Comparison of ENCODE assay signal across 9 mouse cellular contexts in the genomic region with DNA sequence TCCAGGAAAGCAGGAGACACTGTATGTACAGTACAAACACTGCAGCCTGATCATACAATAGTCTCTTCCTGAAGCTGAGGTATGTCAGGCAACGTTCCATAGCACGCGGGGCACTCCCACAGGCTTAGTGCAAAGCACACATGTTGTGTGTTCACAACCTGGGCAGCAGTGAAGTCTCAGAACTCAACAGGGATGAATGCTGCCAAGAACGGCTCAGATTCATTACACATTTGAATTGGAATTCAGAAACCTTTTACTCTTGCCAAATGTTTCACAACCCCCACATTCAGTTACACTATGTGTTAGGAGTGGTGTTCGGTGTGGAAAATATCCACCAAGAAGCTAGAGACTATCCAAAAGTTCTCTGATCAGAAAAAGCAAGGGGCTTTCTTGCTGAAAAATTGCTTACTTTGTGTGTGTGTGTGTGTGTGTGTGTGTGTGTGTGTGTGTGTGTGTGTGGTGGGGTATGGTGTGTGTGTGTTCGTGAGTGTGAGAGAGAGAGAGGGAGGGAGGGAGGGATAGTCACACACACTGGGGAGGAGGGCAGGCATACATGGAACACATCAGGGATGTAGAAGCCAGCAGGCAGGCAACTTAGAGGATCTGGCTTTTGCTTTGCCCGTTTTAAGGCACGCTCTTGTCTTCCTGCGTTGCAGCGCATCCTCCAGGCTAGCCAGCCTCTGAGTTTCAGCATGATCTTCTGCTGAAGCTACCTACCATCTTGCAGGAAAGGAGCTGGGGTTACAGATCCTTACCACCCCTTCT. TPM values are rescaled to one million over a fixed set of nuclear protein-coding genes. Genes with fewer than 3 reads are reported as not detected.
DNase-seq lines count a peak whose midpoint lies in the region; ATAC-seq and TF ChIP-seq lines count a peak whose summit lies in the region.
"Had no signal": no experiment of that assay in that cellular context is flagged by ENCODE, and none has a peak within 500 bp of the region (broad histone marks: within the 10 kb centered on the region; RNA-seq: fewer than 3 reads in every experiment).

No protein-coding gene starts in this region.

- H3K36me3 ChIP-seq in kidney, embryonic 14.5 days (ENCODE audit: control insufficient read depth, insufficient read depth, low read length), result no peaks in the 10 kb centered on the region
- no peaks in the 10 kb centered on the region for H3K36me3 ChIP-seq in embryonic facial prominence, embryonic 12.5 days
- H3K36me3 ChIP-seq in heart, postnatal 0 days (replicated peaks; ENCODE audit: control insufficient read depth, insufficient read depth, low read length), result no peaks in the 10 kb centered on the region
- H3K36me3 ChIP-seq in midbrain, embryonic 10.5 days, result no peaks in the 10 kb centered on the region
- H3K36me3 ChIP-seq: hindbrain, embryonic 15.5 days had no signal

- no peak overlapping the region for H3K4me2 ChIP-seq in kidney, embryonic 14.5 days (replicated peaks; ENCODE audit: low read depth, low read length)
- H3K4me2 ChIP-seq in embryonic facial prominence, embryonic 12.5 days (replicated peaks), result no peak overlapping the region
- no peak overlapping the region for H3K4me2 ChIP-seq in heart, postnatal 0 days (ENCODE audit: low read depth, low read length)
- H3K4me2 ChIP-seq: hindbrain, embryonic 15.5 days had no signal

- peak; percentile 24 for DNase-seq in kidney, postnatal 10 days
- peak; percentile 82 for DNase-seq in heart, postnatal 0 days (ENCODE audit: low spot score)
- DNase-seq in lung, postnatal 10 days, result peak; percentile 81
- DNase-seq in embryo, embryonic 9.5 days (ENCODE audit: extremely low spot score), result no peak
- DNase-seq in midbrain, embryonic 10.5 days (ENCODE audit: low spot score), result no peak
- no peak for DNase-seq in thymus, postnatal 36 days

- H3K27ac ChIP-seq in kidney, embryonic 14.5 days (ENCODE audit: low read depth, low read length), result no peak overlapping the region
- peak overlapping the region; percentile 13; the same call in 1 of the 2 replicates for H3K27ac ChIP-seq in embryonic facial prominence, embryonic 12.5 days
- peak overlapping the region; percentile 80 for H3K27ac ChIP-seq in heart, postnatal 0 days (ENCODE audit: low read depth)
- no peak overlapping the region for H3K27ac ChIP-seq in midbrain, embryonic 10.5 days (replicated peaks)
- H3K27ac ChIP-seq: hindbrain, embryonic 15.5 days had no signal

- no peak overlapping the region for H3K9ac ChIP-seq in kidney, embryonic 14.5 days (ENCODE audit: low read depth, low read length)
- H3K9ac ChIP-seq in embryonic facial prominence, embryonic 12.5 days, result no peak overlapping the region
- H3K9ac ChIP-seq in heart, postnatal 0 days (replicated peaks; ENCODE audit: low read depth, low read length), result no peak overlapping the region
- H3K9ac ChIP-seq: hindbrain, embryonic 15.5 days had no signal

- no peak overlapping the region for H3K4me3 ChIP-seq in kidney, embryonic 14.5 days (ENCODE audit: low read length)
- H3K4me3 ChIP-seq in embryonic facial prominence, embryonic 12.5 days, result no peak overlapping the region
- no peak overlapping the region for H3K4me3 ChIP-seq in heart, postnatal 0 days (ENCODE audit: low read depth, low read length)
- no peak overlapping the region for H3K4me3 ChIP-seq in midbrain, embryonic 10.5 days
- H3K4me3 ChIP-seq: hindbrain, embryonic 15.5 days had no signal

- no peaks in the 10 kb centered on the region for H3K4me1 ChIP-seq in kidney, embryonic 14.5 days (ENCODE audit: control insufficient read depth, insufficient read depth, low read length)
- H3K4me1 ChIP-seq in embryonic facial prominence, embryonic 12.5 days, result 0 out of 2 replicates have a peak, but pooled peaks cover 6% of the 10 kb centered on the region
- peaks cover 6% of the 10 kb centered on the region; the same call in 1 of the 2 replicates for H3K4me1 ChIP-seq in heart, postnatal 0 days (ENCODE audit: control insufficient read depth, insufficient read depth)
- no peaks in the 10 kb centered on the region for H3K4me1 ChIP-seq in midbrain, embryonic 10.5 days
- H3K4me1 ChIP-seq: hindbrain, embryonic 15.5 days had no signal

- no peaks in the 10 kb centered on the region for H3K27me3 ChIP-seq in kidney, embryonic 14.5 days (ENCODE audit: control insufficient read depth, insufficient read depth, low read length)
- no peaks in the 10 kb centered on the region for H3K27me3 ChIP-seq in embryonic facial prominence, embryonic 12.5 days
- no peaks in the 10 kb centered on the region for H3K27me3 ChIP-seq in heart, postnatal 0 days (ENCODE audit: control insufficient read depth, insufficient read depth, low read length)
- no peaks in the 10 kb centered on the region for H3K27me3 ChIP-seq in midbrain, embryonic 10.5 days (ENCODE audit: low read depth, poor library complexity, severe bottlenecking)
- H3K27me3 ChIP-seq: hindbrain, embryonic 15.5 days had no signal

- no peak for TF ChIP-seq CTCF in heart, postnatal 0 days (IDR thresholded peaks at IDR 0.05; ENCODE audit: low read depth)

- H3K9me3 ChIP-seq in kidney, embryonic 14.5 days (ENCODE audit: control insufficient read depth, low read length), result no peaks in the 10 kb centered on the region
- H3K9me3 ChIP-seq in embryonic facial prominence, embryonic 12.5 days, result no peaks in the 10 kb centered on the region
- no peaks in the 10 kb centered on the region for H3K9me3 ChIP-seq in heart, postnatal 0 days (replicated peaks; ENCODE audit: control insufficient read depth, low read length)
- H3K9me3 ChIP-seq in midbrain, embryonic 10.5 days (replicated peaks), result no peaks in the 10 kb centered on the region
- H3K9me3 ChIP-seq: hindbrain, embryonic 15.5 days had no signal

- ATAC-seq in kidney, embryonic 14.5 days (ENCODE audit: low FRiP score, low TSS enrichment), result no peak
- no peak for ATAC-seq in embryonic facial prominence, embryonic 12.5 days (ENCODE audit: insufficient number of reproducible peaks, insufficient read depth, low FRiP score, low TSS enrichment)
- ATAC-seq in heart, postnatal 0 days (ENCODE audit: insufficient read depth, low read depth), result peak; percentile 76

- 78% methylated on average over 9 of the region's 10 CpGs for WGBS in kidney, embryonic 14.5 days
- WGBS in embryonic facial prominence, embryonic 12.5 days, result 70% methylated on average over 9 of the region's 10 CpGs
- WGBS in heart, postnatal 0 days, result 51% methylated on average over 9 of the region's 10 CpGs
- WGBS in midbrain, embryonic 10.5 days, result 95% methylated on average over 9 of the region's 10 CpGs

- TF ChIP-seq EP300 in heart, postnatal 0 days (IDR thresholded peaks at IDR 0.05; ENCODE audit: low read depth), result no peak

RNA-seq across cellular contexts. Expression of a gene that starts 24.2 kb away (rescaled TPM):
- polyA plus RNA-seq in kidney, embryonic 14.5 days (2014; fragmentation: Nextera tagmentation; extraction: Ambion mirVana), result 26.8 and 48.8 TPM in 2 replicates
- 35.4 and 37.0 TPM in 2 replicates for polyA plus RNA-seq in embryonic facial prominence, embryonic 12.5 days (2016; fragmentation: Nextera tagmentation; extraction: Ambion mirVana)
- total RNA-seq in heart, postnatal 0 days (2014; rRNA removed; ENCODE audit: low replicate concordance), result 34.4 and 37.1 TPM in 2 replicates
- 15.4 and 15.7 TPM in 2 replicates for polyA plus RNA-seq in heart, postnatal 0 days (2015; fragmentation: Nextera tagmentation; extraction: Ambion mirVana)
- 8.7 and 10.5 TPM in 2 replicates for polyA plus RNA-seq in midbrain, embryonic 10.5 days (2016; fragmentation: Nextera tagmentation; extraction: Ambion mirVana)

Comparison
In these comparisons a context has a peak if more than half of its experiments do, and no peak if none do; other contexts are left out.
1. DNase-seq: peak in kidney, postnatal 10 days (single experiment), heart, postnatal 0 days (single experiment) and lung, postnatal 10 days (single experiment); none in embryo, embryonic 9.5 days (single experiment), midbrain, embryonic 10.5 days (single experiment) and thymus, postnatal 36 days (0 of 2).
2. H3K27ac ChIP-seq: peak in embryonic facial prominence, embryonic 12.5 days (single experiment) and heart, postnatal 0 days (single experiment); none in kidney, embryonic 14.5 days (single experiment) and midbrain, embryonic 10.5 days (single experiment).